Mouse (Mus musculus) heart, postnatal 0 days (tissue): ENCODE results near the gene Ano8. TPM values are rescaled to one million over a fixed set of nuclear protein-coding genes. Genes with fewer than 3 reads are reported as not detected.

ENCODE experiments used
- ATAC-seq: fragments of 200-750 bp; cut with Nextera tagmentation; 2 replicates; pipeline ENCODE4 v1.8.0; 2017; ENCODE audit warnings: low read depth, moderate number of reproducible peaks, moderate library complexity; ENCODE audit not compliant: insufficient read depth
- DNase-seq: peaks from one replicate; pipeline ENCODE4 v3.0.0-alpha.2; 2016; ENCODE audit warnings: low spot score
- H3K27ac ChIP-seq: fragments of 300-500 bp; sonication (generic); 2 replicates; pipeline ENCODE4 v1.5.1; 2014; ENCODE audit warnings: low read depth, mild to moderate bottlenecking
- H3K27me3 ChIP-seq: fragments of 300-500 bp; sonication (generic); 2 replicates; pipeline ENCODE4 v1.6.1; 2014; ENCODE audit warnings: low read length, mixed read lengths; ENCODE audit not compliant: control insufficient read depth, insufficient read depth
- H3K36me3 ChIP-seq: fragments of 300-500 bp; sonication (generic); replicated peaks from 2 replicates; pipeline ENCODE4 v1.6.1; 2014; ENCODE audit warnings: low read length, mixed read lengths; ENCODE audit not compliant: control insufficient read depth, insufficient read depth
- H3K4me1 ChIP-seq: fragments of 300-500 bp; sonication (generic); 2 replicates; pipeline ENCODE4 v1.6.1; 2014; ENCODE audit warnings: antibody characterized with exemption; ENCODE audit not compliant: control insufficient read depth, insufficient read depth
- H3K4me2 ChIP-seq: fragments of 300-500 bp; sonication (generic); 2 replicates; pipeline ENCODE4 v1.6.1; 2014; ENCODE audit warnings: low read depth, mild to moderate bottlenecking, low read length, moderate library complexity
- H3K4me3 ChIP-seq: fragments of 300-500 bp; sonication (generic); 2 replicates; pipeline ENCODE4 v1.5.1; 2014; ENCODE audit warnings: low read depth, low read length
- H3K9ac ChIP-seq: fragments of 300-500 bp; sonication (generic); replicated peaks from 2 replicates; pipeline ENCODE4 v1.6.1; 2014; ENCODE audit warnings: low read depth, low read length, mixed read lengths
- H3K9me3 ChIP-seq: fragments of 300-500 bp; sonication (generic); replicated peaks from 2 replicates; pipeline ENCODE4 v1.6.1; 2016; ENCODE audit warnings: low read length; ENCODE audit not compliant: control insufficient read depth
- CTCF ChIP-seq: IDR thresholded peaks from 2 replicates; pipeline ENCODE4 v1.5.1; 2016; ENCODE audit warnings: antibody characterized with exemption, control low read depth, low read depth
- EP300 ChIP-seq: IDR thresholded peaks from 2 replicates; pipeline ENCODE4 v1.6.1; 2016; ENCODE audit warnings: antibody characterized with exemption, low read depth
- WGBS: fragments of 180-500 bp; shearing (Covaris S2); extraction: QIAGEN DNeasy Blood & Tissue Kit; methylation state at CpG from one replicate; pipeline ENCODE4 v1.1.7; 2014; 5-methylcytosine and 5-hydroxymethylcytosine counted together
- polyA plus RNA-seq: library from polyadenylated mRNA; unstranded; fragments of >200 nt; fragmentation: Nextera tagmentation; extraction: Ambion mirVana; gene quantifications from 2 replicates; pipeline ENCODE4 v1.2.1, GENCODE M21; 2015
- total RNA-seq: library from RNA; depleted of rRNA; stranded (reverse); fragments of >200 nt; gene quantifications from 2 replicates; pipeline ENCODE4 v1.2.3, GENCODE M21; 2014; ENCODE audit warnings: low replicate concordance

Ano8 gene
- total and polyA plus RNA-seq, 2 experiments from 2014 or later: 0.74 to 10.8 TPM

- TF ChIP-seq CTCF (no peak), EP300 (no peak)
- peaks cover 10% of the 10 kb centered on the region for H3K4me1 ChIP-seq
- H3K27ac ChIP-seq: peak overlapping the region; percentile 90
- peak overlapping the region; percentile 69 for H3K9ac ChIP-seq
- H3K36me3 ChIP-seq: peaks cover 23% of the 10 kb centered on the region
- H3K4me3 ChIP-seq: peak overlapping the region; percentile 89
- WGBS: 0% methylated on average over 22 of the region's 22 CpGs
- ATAC-seq: peak; percentile 85
- peak overlapping the region; percentile 98 for H3K4me2 ChIP-seq
- H3K27me3 ChIP-seq: no peaks in the 10 kb centered on the region
- DNase-seq: peak; percentile 93
- no peaks in the 10 kb centered on the region for H3K9me3 ChIP-seq
Measured at GRCm38 (mm10) chr8:71488454-71488853, 2.7 kb upstream of the Ano8 start.

DNA sequence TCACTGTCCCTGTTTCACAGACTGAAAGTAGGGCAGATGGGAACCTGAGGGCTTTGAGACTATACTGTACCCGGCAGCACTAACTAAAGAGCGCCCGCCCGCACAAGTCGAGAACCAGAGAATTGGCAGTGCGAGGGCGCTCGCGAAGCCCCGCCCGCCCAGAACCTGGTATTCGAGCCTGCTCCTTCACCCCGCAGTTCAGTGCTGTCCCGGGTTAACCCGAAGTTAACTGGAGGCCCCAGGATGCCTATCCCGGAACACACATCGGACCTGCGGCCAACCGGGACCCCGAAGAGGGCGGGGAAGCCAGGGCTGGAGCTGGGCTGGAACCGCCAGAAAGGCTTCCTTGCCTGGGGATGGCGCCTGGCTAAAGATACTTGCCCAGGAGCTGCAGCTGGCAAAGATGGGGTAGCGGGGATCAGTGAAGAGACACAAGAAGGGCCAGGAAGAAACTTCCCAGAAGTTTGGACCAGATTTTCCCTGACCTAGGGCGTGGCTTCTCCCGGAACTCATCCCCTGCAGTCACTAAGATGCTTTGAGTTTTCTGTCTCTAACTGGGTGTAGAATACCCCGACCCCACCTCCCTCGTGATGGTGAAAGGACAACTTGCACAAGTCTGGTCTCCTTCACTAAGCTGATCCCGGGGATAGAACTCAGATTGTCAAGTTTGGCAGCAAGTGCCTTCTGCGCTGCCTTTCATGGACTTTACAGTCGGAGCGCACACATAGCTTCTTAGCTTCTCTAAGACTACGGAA lies 2.1 kb upstream of the Ano8 start, which contains the start of gene Gtpbp3:
Gene Gtpbp3, plus strand, starts transcription at position 413 of the 755 bp plus-strand sequence.
- TF ChIP-seq EP300 (no peak), CTCF (no peak; the same call in 1 of the 2 replicates)
- peak; percentile 54 for ATAC-seq
- Histone ChIP-seq H3K4me2 (peak within 1 kb of the TSS; percentile 98), H3K4me1 (peaks cover 10% of the 10 kb centered on the region), H3K9me3 (no peaks in the 10 kb centered on the region), H3K9ac (peak within 1 kb of the TSS; percentile 69), H3K27ac (peak within 1 kb of the TSS; percentile 90), H3K27me3 (no peaks in the 10 kb centered on the region), H3K36me3 (peaks cover 23% of the 10 kb centered on the region), H3K4me3 (peak within 1 kb of the TSS; percentile 89)
- WGBS: under 1% methylated on average over 33 of the region's 33 CpGs
- DNase-seq: peak; percentile 75

DNA sequence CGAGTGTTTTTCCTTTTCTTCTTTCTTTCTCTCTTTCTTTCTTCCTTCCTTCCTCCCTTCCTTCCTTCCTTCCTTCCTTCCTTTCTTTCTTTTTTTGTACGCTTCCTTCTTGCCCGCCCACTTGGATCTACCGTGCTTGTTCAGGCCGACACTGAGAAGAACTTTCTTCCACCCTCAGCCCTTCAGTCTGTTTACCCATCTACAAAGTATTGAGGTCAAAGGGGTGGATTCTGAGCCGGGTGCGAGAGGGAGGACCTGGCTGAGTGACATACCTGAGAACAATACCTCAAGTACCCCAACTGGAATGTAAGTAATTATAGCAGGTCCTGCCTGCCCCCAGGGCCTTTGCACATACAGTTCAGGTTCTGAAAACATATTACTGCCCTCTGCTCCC lies 370 bp upstream of the Ano8 start:
- Histone ChIP-seq H3K4me3 (peak overlapping the region; percentile 73), H3K36me3 (peaks cover 7% of the 10 kb centered on the region; the same call in 1 of the 2 replicates), H3K9ac (no peak overlapping the region), H3K27ac (no peak overlapping the region), H3K4me1 (peaks cover 10% of the 10 kb centered on the region), H3K4me2 (peak overlapping the region; percentile 94), H3K27me3 (no peaks in the 10 kb centered on the region), H3K9me3 (no peaks in the 10 kb centered on the region)
- TF ChIP-seq EP300: no peak
- TF ChIP-seq CTCF: no peak
- DNase-seq: no peak
- no peak for ATAC-seq
- 19% methylated on average over 7 of the region's 7 CpGs for WGBS

DNA sequence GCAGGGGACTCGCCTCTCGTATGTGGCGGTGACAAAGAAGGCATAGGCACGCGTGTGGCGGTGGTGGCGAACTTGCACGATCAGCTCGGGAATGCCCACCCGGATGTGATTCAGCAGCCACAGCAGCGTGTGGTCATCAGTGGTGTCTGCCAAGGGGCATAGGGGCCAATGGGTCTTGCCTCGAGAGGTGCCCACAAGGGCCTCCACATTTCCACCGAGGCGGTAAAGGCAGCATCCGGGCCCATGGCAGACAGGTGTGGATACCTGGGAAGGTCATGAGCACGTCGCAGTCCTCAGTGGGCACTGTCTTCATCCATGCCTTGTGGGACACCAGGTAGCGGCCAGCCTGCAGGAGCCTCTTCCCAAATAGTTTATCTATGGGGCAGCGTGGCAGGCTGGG lies 1.0 kb downstream of the Ano8 start:
- Histone ChIP-seq H3K4me2 (peak overlapping the region; percentile 94; the same call in 1 of the 2 replicates), H3K4me1 (peaks cover 10% of the 10 kb centered on the region), H3K4me3 (no peak overlapping the region), H3K9ac (no peak overlapping the region), H3K27ac (no peak overlapping the region), H3K9me3 (no peaks in the 10 kb centered on the region), H3K27me3 (no peaks in the 10 kb centered on the region), H3K36me3 (0 out of 2 replicates have a peak, but pooled peaks cover 6% of the 10 kb centered on the region)
- ATAC-seq (no peak), DNase-seq (no peak)
- no peak for TF ChIP-seq CTCF
- no peak for TF ChIP-seq EP300
- 95% methylated on average over 19 of the region's 19 CpGs for WGBS

DNA sequence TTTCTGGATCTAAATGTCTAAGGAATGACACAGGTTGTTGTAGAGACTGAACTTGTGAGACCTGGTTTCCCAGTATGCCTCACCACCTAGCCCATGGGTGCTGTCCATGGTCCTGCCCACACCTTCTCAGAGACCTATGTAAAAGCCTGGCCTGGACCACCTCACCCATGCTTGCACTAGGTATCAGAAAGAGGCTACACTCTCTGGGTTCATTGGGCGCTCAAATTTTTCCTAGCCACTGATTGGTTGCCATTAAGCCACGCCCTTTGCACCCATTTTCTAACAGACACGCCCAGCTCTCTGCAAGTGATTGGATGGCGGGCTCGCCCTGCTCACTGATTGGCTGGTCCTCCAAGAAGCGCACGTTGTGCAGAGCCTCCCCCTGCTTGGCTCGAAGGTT lies 1.8 kb downstream of the Ano8 start:
- no peaks in the 10 kb centered on the region for H3K27me3 ChIP-seq
- TF ChIP-seq EP300 (no peak), CTCF (no peak)
- 0 out of 2 replicates have a peak, but pooled peaks cover 6% of the 10 kb centered on the region for H3K36me3 ChIP-seq
- no peak overlapping the region for H3K9ac ChIP-seq
- H3K4me1 ChIP-seq: peaks cover 3% of the 10 kb centered on the region
- DNase-seq: peak; percentile 35
- no peaks in the 10 kb centered on the region for H3K9me3 ChIP-seq
- no peak overlapping the region for H3K27ac ChIP-seq
- no peak for ATAC-seq
- 54% methylated on average over 8 of the region's 8 CpGs for WGBS
- no peak overlapping the region for H3K4me2 ChIP-seq
- H3K4me3 ChIP-seq: no peak overlapping the region
